26 mouse cellular contexts compared by ENCODE assay signal in the genomic region with DNA sequence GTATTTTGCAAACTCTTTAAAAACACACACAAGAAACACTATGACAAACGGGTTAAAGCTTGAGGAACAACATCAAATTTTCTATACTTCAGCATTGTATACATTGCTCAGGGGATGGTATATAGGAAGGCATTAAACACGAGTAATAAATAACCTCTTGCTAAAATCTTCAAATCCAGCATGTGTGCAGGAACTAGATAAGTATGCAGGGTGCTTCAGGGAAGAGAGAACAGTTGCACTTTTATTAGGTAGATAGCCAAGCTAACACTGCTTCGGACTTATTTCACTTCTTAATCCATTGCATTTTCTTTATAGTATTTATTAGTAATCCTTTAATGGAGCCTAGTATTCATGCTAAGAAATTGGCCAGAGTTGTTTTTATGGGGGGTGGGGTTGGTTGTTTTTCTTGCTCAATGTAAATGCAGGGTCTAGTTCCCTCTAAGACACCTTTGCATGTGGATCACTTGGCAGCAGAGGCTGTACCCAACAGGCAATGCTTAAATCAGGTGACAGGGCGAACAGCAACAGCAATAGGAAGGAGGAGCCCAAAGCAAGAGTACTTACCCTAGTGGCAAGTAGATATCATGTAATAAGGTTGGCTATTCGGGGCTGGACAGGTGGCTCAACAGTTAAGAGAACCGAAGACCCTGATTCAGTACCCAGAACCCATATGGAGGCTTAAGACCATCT. TPM values are rescaled to one million over a fixed set of nuclear protein-coding genes. Genes with fewer than 3 reads are reported as not detected.
A peak's percentile ranks its signal among the peaks of the same experiment; 100 is the strongest.
DNase-seq lines count a peak whose midpoint lies in the region; ATAC-seq lines count a peak whose summit lies in the region.
"Had no signal": no experiment of that assay in that cellular context is flagged by ENCODE, and none has a peak within 500 bp of the region (broad histone marks: within the 10 kb centered on the region; RNA-seq: fewer than 3 reads in every experiment).

No protein-coding gene starts in this region.

- no peaks in the 10 kb centered on the region for H3K27me3 ChIP-seq in liver, embryonic 13.5 days
- H3K27me3 ChIP-seq: CH12.LX; embryonic facial prominence, embryonic 13.5 days; embryonic facial prominence, embryonic 15.5 days; forebrain, embryonic 12.5 days had no signal

- DNase-seq in heart, adult 11 months: peak; percentile 78
- DNase-seq in heart, adult 18-20 months: no peak
- no peak for DNase-seq in liver, embryonic 13.5 days
- DNase-seq in liver: no peak
- DNase-seq in layer of hippocampus, adult 11-12 months (ENCODE audit: low spot score): no peak
- DNase-seq: adrenal gland, adult 2 months; adrenal gland, postnatal 10 days; adrenal gland, postnatal 25 days; B cell, adult 2 months; cerebellum, adult 11 months; cerebellum, adult 18-20 months; cerebellum, adult 8-10 months; cerebellum, adult 9-11 months; cerebellum, postnatal 14 days; cerebellum, postnatal 36 days; embryo, embryonic 11 days had no signal

- 34% methylated on average over 6 of the region's 6 CpGs for WGBS in liver, embryonic 13.5 days (ENCODE audit: insufficient replicate concordance)

- H3K4me3 ChIP-seq in liver, embryonic 13.5 days (replicated peaks): no peak overlapping the region
- H3K4me3 ChIP-seq: embryonic facial prominence, embryonic 13.5 days; embryonic facial prominence, embryonic 15.5 days; erythroblast, embryonic 14.5 days; forebrain, embryonic 10.5 days; forebrain, embryonic 12.5 days had no signal

- 0 out of 2 replicates have a peak, but pooled peaks cover 10% of the 10 kb centered on the region for H3K36me3 ChIP-seq in liver, embryonic 13.5 days
- H3K36me3 ChIP-seq: embryonic facial prominence, embryonic 13.5 days; embryonic facial prominence, embryonic 15.5 days; forebrain, embryonic 12.5 days had no signal

- peaks cover 32% of the 10 kb centered on the region for H3K4me1 ChIP-seq in liver, embryonic 13.5 days (replicated peaks)

- H3K9ac ChIP-seq in liver, embryonic 13.5 days: 0 out of 2 replicates have a peak overlapping the region, but pooled peaks have one; percentile 29
- H3K9ac ChIP-seq: embryonic facial prominence, embryonic 13.5 days; embryonic facial prominence, embryonic 15.5 days; forebrain, embryonic 12.5 days had no signal

- no peak overlapping the region for H3K27ac ChIP-seq in liver, embryonic 13.5 days
- H3K27ac ChIP-seq: embryonic facial prominence, embryonic 13.5 days; embryonic facial prominence, embryonic 15.5 days; forebrain, embryonic 10.5 days; forebrain, embryonic 12.5 days had no signal

- no peaks in the 10 kb centered on the region for H3K9me3 ChIP-seq in liver, embryonic 13.5 days (replicated peaks)
- H3K9me3 ChIP-seq: embryonic facial prominence, embryonic 13.5 days; embryonic facial prominence, embryonic 15.5 days; forebrain, embryonic 10.5 days; forebrain, embryonic 12.5 days; G1E had no signal

- no peak for ATAC-seq in liver, embryonic 13.5 days (ENCODE audit: low read depth)
- ATAC-seq: CD4-positive, CD25-positive, alpha-beta regulatory T cell, adult 4 months; forebrain, embryonic 14.5 days; forebrain, embryonic 16.5 days had no signal

- peak overlapping the region; percentile 21; the same call in 1 of the 2 replicates for H3K4me2 ChIP-seq in liver, embryonic 13.5 days
- H3K4me2 ChIP-seq: embryonic facial prominence, embryonic 13.5 days; embryonic facial prominence, embryonic 15.5 days; forebrain, embryonic 12.5 days had no signal

RNA-seq across cellular contexts. Expression of a gene that starts 2.8 kb away (rescaled TPM):
- total RNA-seq in heart, adult 18-20 months (2021): 1 to 10 TPM; 9.2 to 9.7 TPM
- 7.1 and 7.4 TPM in 2 replicates for polyA plus RNA-seq in liver, embryonic 13.5 days (2015; fragmentation: Nextera tagmentation; extraction: Ambion mirVana)

RNA-seq across cellular contexts. Expression of a gene that starts 21.1 kb away (rescaled TPM):
- under 1 TPM; 0.67 to 0.79 TPM for total RNA-seq in heart, adult 18-20 months (2021)
- 88.6 and 107 TPM in 2 replicates for polyA plus RNA-seq in liver, embryonic 13.5 days (2015; fragmentation: Nextera tagmentation; extraction: Ambion mirVana)
